Mouse (Mus musculus) heart, adult 2 months (tissue): Measurements from ENCODE around the gene Gpld1. TPM values are rescaled to one million over a fixed set of nuclear protein-coding genes. Genes with fewer than 3 reads are reported as not detected.
A peak's percentile ranks its signal among the peaks of the same experiment; 100 is the strongest.

Experiments used
- DNase-seq, 2 experiments: peaks; one replicate each; pipeline ENCODE4 v3.0.0; 2021
- H3K27ac ChIP-seq: fragments of 200-600 bp; 2 replicates; pipeline ENCODE4 v1.8.1; 2022
- H3K27me3 ChIP-seq: fragments of 200-500 bp; 2 replicates; pipeline ENCODE4 v1.6.1; 2012; ENCODE audit warnings: mild to moderate bottlenecking, low read length, inconsistent platforms, mixed read lengths; ENCODE audit not compliant: control insufficient read depth, insufficient read depth
- H3K36me3 ChIP-seq: fragments of 200-500 bp; 2 replicates; pipeline ENCODE4 v1.6.1; 2012; ENCODE audit warnings: low read length, inconsistent platforms; ENCODE audit not compliant: control insufficient read depth, insufficient read depth
- H3K4me1 ChIP-seq: fragments of 200-500 bp; 2 replicates; pipeline ENCODE4 v1.6.1; 2011; ENCODE audit warnings: low read length; ENCODE audit not compliant: control insufficient read depth, insufficient read depth
- H3K4me3 ChIP-seq: fragments of 200-600 bp; 2 replicates; pipeline ENCODE4 v1.8.1; 2022
- H3K79me2 ChIP-seq: fragments of 200-500 bp; replicated peaks from 2 replicates; pipeline ENCODE4 v1.6.1; 2012; ENCODE audit warnings: mild to moderate bottlenecking, inconsistent platforms, low read length, moderate library complexity, mixed read lengths; ENCODE audit not compliant: control insufficient read depth, insufficient read depth
- H3K9ac ChIP-seq: fragments of 200-500 bp; 2 replicates; pipeline ENCODE4 v1.6.1; 2012; ENCODE audit warnings: low read depth, mild to moderate bottlenecking, control low read depth, inconsistent platforms, low read length, mixed read lengths
- CTCF ChIP-seq: fragments of 200-600 bp; IDR thresholded peaks from 2 replicates; pipeline ENCODE4 v1.8.1; 2022; ENCODE audit warnings: antibody characterized with exemption, mild to moderate bottlenecking, moderate library complexity
- EP300 ChIP-seq: fragments of 200-500 bp; IDR thresholded peaks from 2 replicates; pipeline ENCODE4 v1.6.1; 2011; ENCODE audit warnings: low read depth, low read length, control low read depth; ENCODE audit not compliant: insufficient read depth
- POLR2A ChIP-seq: fragments of 200-500 bp; IDR thresholded peaks from 2 replicates; pipeline ENCODE4 v1.6.1; 2011; ENCODE audit warnings: mild to moderate bottlenecking, low read depth, low read length, control low read depth; ENCODE audit not compliant: insufficient read depth
- WGBS: fragments of 180-500 bp; shearing (Covaris S2); methylation state at CpG from one replicate; pipeline ENCODE4 v1.1.7; 2018; 5-methylcytosine and 5-hydroxymethylcytosine counted together
- intact Hi-C: fragments of 180-260 bp; cut with DNase I; formaldehyde crosslinking; loops from one replicate; pipeline ENCODE4 v1.15.1; 2025
- polyA plus RNA-seq: library from polyadenylated mRNA; depleted of rRNA; stranded (reverse); fragments of >200 nt; gene quantifications from 2 replicates; pipeline ENCODE4 v1.2.3, GENCODE M21; 2012
- total RNA-seq, 2 experiments: library from RNA; stranded (reverse); gene quantifications; 2 replicates each; pipeline ENCODE4 v1.2.3; 2021

Gene Gpld1
- total and polyA plus RNA-seq, 3 experiments = 0.98 to 2.7 (median 2.1) TPM

- no peak for TF ChIP-seq POLR2A
- no peak for TF ChIP-seq EP300
- TF ChIP-seq CTCF = no peak
- Histone ChIP-seq H3K4me3 (no peak overlapping the region), H3K27ac (no peak overlapping the region), H3K27me3 (no peaks in the 10 kb centered on the region), H3K4me1 (no peaks in the 10 kb centered on the region), H3K9ac (no peak overlapping the region), H3K36me3 (no peaks in the 10 kb centered on the region; the same call in 1 of the 2 replicates), H3K79me2 (no peaks in the 10 kb centered on the region)
- 80% methylated on average over 6 of the region's 6 CpGs for WGBS
- intact Hi-C loops = loop anchor here (2.0 to 10.0 kb wide), 3 partner anchors 39 to 438 kb away; no protein-coding TSS in a partner anchor
- no peak for DNase-seq
Observed at GRCm38 (mm10) chr13:24921281-24921680, 21.7 kb upstream of the Gpld1 start.

GRCm38 (mm10) chr13:24923991-24924390, 19.0 kb upstream of the Gpld1 start:
- no peak overlapping the region for H3K27ac ChIP-seq
- intact Hi-C loops = loop anchor here (5.0 to 10.0 kb wide), 2 partner anchors 42 to 209 kb away; no protein-coding TSS in a partner anchor
- H3K36me3 ChIP-seq = no peaks in the 10 kb centered on the region; the same call in 1 of the 2 replicates
- no peak overlapping the region for H3K4me3 ChIP-seq
- no peak for TF ChIP-seq EP300
- no peak for TF ChIP-seq CTCF
- TF ChIP-seq POLR2A = no peak
- no peak for DNase-seq
- no peaks in the 10 kb centered on the region for H3K79me2 ChIP-seq
- H3K4me1 ChIP-seq = no peaks in the 10 kb centered on the region
- WGBS = 70% methylated on average over 5 of the region's 5 CpGs
- no peaks in the 10 kb centered on the region for H3K27me3 ChIP-seq
- no peak overlapping the region for H3K9ac ChIP-seq

GRCm38 (mm10) chr13:24930591-24930990, 12.4 kb upstream of the Gpld1 start:
- Histone ChIP-seq H3K9ac (no peak overlapping the region), H3K79me2 (no peaks in the 10 kb centered on the region), H3K4me3 (no peak overlapping the region), H3K27me3 (no peaks in the 10 kb centered on the region), H3K36me3 (no peaks in the 10 kb centered on the region), H3K4me1 (no peaks in the 10 kb centered on the region), H3K27ac (no peak overlapping the region)
- intact Hi-C loops = no loop called here
- TF ChIP-seq POLR2A (no peak), EP300 (no peak), CTCF (no peak)
- DNase-seq = no peak

GRCm38 (mm10) chr13:24933199-24933598, 9.8 kb upstream of the Gpld1 start:
- no peak for DNase-seq
- no peak overlapping the region for H3K4me3 ChIP-seq
- H3K9ac ChIP-seq = no peak overlapping the region
- 68% methylated on average over 7 of the region's 7 CpGs for WGBS
- H3K79me2 ChIP-seq = no peaks in the 10 kb centered on the region
- H3K27me3 ChIP-seq = no peaks in the 10 kb centered on the region
- no peak for TF ChIP-seq POLR2A
- no peak for TF ChIP-seq CTCF
- no peak for TF ChIP-seq EP300
- peaks cover 2% of the 10 kb centered on the region; the same call in 1 of the 2 replicates for H3K4me1 ChIP-seq
- no peaks in the 10 kb centered on the region for H3K36me3 ChIP-seq
- no peak overlapping the region for H3K27ac ChIP-seq
- intact Hi-C loops = no loop called here

GRCm38 (mm10) chr13:24936772-24937107, 6.2 kb upstream of the Gpld1 start:
- intact Hi-C loops = no loop called here
- WGBS = 33% methylated on average over 5 of the region's 5 CpGs
- peak overlapping the region; percentile 83; the same call in 1 of the 2 replicates for H3K27ac ChIP-seq

GRCm38 (mm10) chr13:24937108-24937838, 5.7 kb upstream of the Gpld1 start, which contains the start of gene Aldh5a1:
Gene Aldh5a1, minus strand, starts transcription at chr13:24937661.
- Histone ChIP-seq H3K4me3 (peak within 1 kb of the TSS; percentile 79), H3K9ac (peak within 1 kb of the TSS; percentile 96), H3K27ac (peak within 1 kb of the TSS; percentile 83), H3K79me2 (no peaks in the 10 kb centered on the region), H3K4me1 (peaks cover 2% of the 10 kb centered on the region; the same call in 1 of the 2 replicates), H3K36me3 (peaks cover 3% of the 10 kb centered on the region; the same call in 1 of the 2 replicates), H3K27me3 (no peaks in the 10 kb centered on the region)
- WGBS = under 1% methylated on average over 74 of the region's 75 CpGs
- DNase-seq = peak; percentile 84 to 86
- TF ChIP-seq POLR2A = 0 out of 2 replicates have a peak, but pooled peaks have one; percentile 32
- peak; percentile 77 for TF ChIP-seq CTCF
- no peak for TF ChIP-seq EP300
- intact Hi-C loops = no loop called here

More at GRCm38 (mm10) chr13:24936772-24937107, 6.2 kb upstream of the Gpld1 start:
- Histone ChIP-seq H3K79me2 (no peaks in the 10 kb centered on the region), H3K4me3 (peak overlapping the region; percentile 79), H3K36me3 (peaks cover 3% of the 10 kb centered on the region; the same call in 1 of the 2 replicates), H3K9ac (peak overlapping the region; percentile 96), H3K27me3 (no peaks in the 10 kb centered on the region), H3K4me1 (peaks cover 2% of the 10 kb centered on the region; the same call in 1 of the 2 replicates)
- no peak for DNase-seq
- TF ChIP-seq CTCF (no peak), POLR2A (no peak), EP300 (no peak)
